Mouse (Mus musculus) thymus, adult 2 months (tissue): ENCODE results near the gene Rpl28.

Source experiments
- CTCF ChIP-seq: fragments of 200-500 bp; IDR thresholded peaks from 2 replicates; pipeline ENCODE4 v1.5.1; 2012; ENCODE audit warnings: mild to moderate bottlenecking, control low read depth, low read length, moderate library complexity, borderline replicate concordance; ENCODE audit not compliant: control insufficient read depth, poor library complexity, insufficient read depth; ENCODE audit errors: extremely low read depth
- POLR2A ChIP-seq: fragments of 200-500 bp; IDR thresholded peaks from 2 replicates; pipeline ENCODE4 v1.6.1; 2012; ENCODE audit warnings: mild to moderate bottlenecking, low read length, control low read depth, moderate library complexity; ENCODE audit not compliant: control insufficient read depth, poor library complexity, insufficient read depth; ENCODE audit errors: extremely low read depth

GRCm38 (mm10) chr7:4843604-4844244, 51.0 kb downstream of the Rpl28 start:
- TF ChIP-seq POLR2A (no peak), CTCF (no peak)
